Mouse (Mus musculus): ENCODE measurements around the gene Slc39a13. TPM values are rescaled to one million over a fixed set of nuclear protein-coding genes. Genes with fewer than 3 reads are reported as not detected.
A peak's percentile ranks its signal among the peaks of the same experiment; 100 is the strongest.
"Not testable (repeated sequence)": the region's sequence is repeated elsewhere in the genome, so short reads cannot be mapped to it uniquely, and the experiment has no call there.

Slc39a13 gene
- polyA plus RNA-seq, 1 experiment from 2014 or later = 10.6 TPM

- H3K27ac ChIP-seq = no peak overlapping the region
- H3K27me3 ChIP-seq = no peaks in the 10 kb centered on the region
- H3K4me3 ChIP-seq (replicated peaks) = no peak overlapping the region
- DNase-seq = no peak
- 65% methylated on average over 9 of the region's 9 CpGs for WGBS (ENCODE audit: insufficient replicate concordance)
- H3K9ac ChIP-seq = no peak overlapping the region
- no peak for ATAC-seq (ENCODE audit: low read depth)
- H3K4me2 ChIP-seq = no peak overlapping the region
- peaks cover 56% of the 10 kb centered on the region for H3K4me1 ChIP-seq (replicated peaks)
- H3K36me3 ChIP-seq = no peaks in the 10 kb centered on the region
- H3K9me3 ChIP-seq (replicated peaks) = no peaks in the 10 kb centered on the region
Measured at GRCm38 (mm10) chr2:91047359-91047758, 22.9 kb downstream of the Slc39a13 start.

GRCm38 (mm10) chr2:91045805-91046204 is 24.4 kb downstream of the Slc39a13 start:
- H3K4me2 ChIP-seq; H3K27me3 ChIP-seq; H3K9ac ChIP-seq; H3K36me3 ChIP-seq; H3K9me3 ChIP-seq (replicated peaks); H3K4me3 ChIP-seq (replicated peaks); DNase-seq: not testable (repeated sequence)
- 43% methylated on average over 1 of the region's 1 CpGs for WGBS (ENCODE audit: insufficient replicate concordance)
- Histone ChIP-seq H3K27ac (peak overlapping the region; percentile 51; the same call in 1 of the 2 replicates), H3K4me1 (replicated peaks) (peaks cover 48% of the 10 kb centered on the region)
- ATAC-seq (ENCODE audit: low read depth) = peak; percentile 74

- peaks cover 48% of the 10 kb centered on the region for H3K4me1 ChIP-seq (replicated peaks)
- H3K9me3 ChIP-seq (replicated peaks) = no peaks in the 10 kb centered on the region
- no peak for DNase-seq
- no peaks in the 10 kb centered on the region for H3K27me3 ChIP-seq
- no peak overlapping the region for H3K27ac ChIP-seq
- 79% methylated on average over 13 of the region's 13 CpGs for whole genome bisulfite sequencing (ENCODE audit: insufficient replicate concordance)
- H3K36me3 ChIP-seq = no peaks in the 10 kb centered on the region
- H3K4me3 ChIP-seq (replicated peaks) = no peak overlapping the region
- ATAC-seq (ENCODE audit: low read depth) = no peak
- H3K9ac ChIP-seq = no peak overlapping the region
- H3K4me2 ChIP-seq = no peak overlapping the region
Measured at GRCm38 (mm10) chr2:91044727-91045126, 25.5 kb downstream of the Slc39a13 start.

GRCm38 (mm10) chr2:91042651-91043398 is 27.4 kb downstream of the Slc39a13 start:
- Histone ChIP-seq H3K4me3 (replicated peaks) (no peak overlapping the region), H3K9ac (no peak overlapping the region), H3K27me3 (no peaks in the 10 kb centered on the region), H3K36me3 (no peaks in the 10 kb centered on the region), H3K4me1 (replicated peaks) (peaks cover 41% of the 10 kb centered on the region), H3K9me3 (replicated peaks) (no peaks in the 10 kb centered on the region), H3K27ac (no peak overlapping the region), H3K4me2 (peak overlapping the region; percentile 11; the same call in 1 of the 2 replicates)
- DNase-seq = no peak
- ATAC-seq (ENCODE audit: low read depth) = peak; percentile 54
- 40% methylated on average over 21 of the region's 21 CpGs for WGBS (ENCODE audit: insufficient replicate concordance)

GRCm38 (mm10) chr2:91041786-91042185 is 28.4 kb downstream of the Slc39a13 start:
- WGBS (ENCODE audit: insufficient replicate concordance) = 81% methylated on average over 8 of the region's 8 CpGs
- Histone ChIP-seq H3K27me3 (no peaks in the 10 kb centered on the region), H3K4me3 (replicated peaks) (no peak overlapping the region), H3K36me3 (no peaks in the 10 kb centered on the region), H3K9ac (no peak overlapping the region), H3K4me1 (replicated peaks) (peaks cover 33% of the 10 kb centered on the region), H3K4me2 (no peak overlapping the region), H3K9me3 (replicated peaks) (no peaks in the 10 kb centered on the region), H3K27ac (no peak overlapping the region)
- DNase-seq = no peak
- no peak for ATAC-seq (ENCODE audit: low read depth)

- H3K27ac ChIP-seq = no peak within 1 kb of the TSS
- no peak for DNase-seq
- 0 out of 2 replicates have a peak, but pooled peaks cover 7% of the 10 kb centered on the region for H3K4me1 ChIP-seq (replicated peaks)
- no peak within 1 kb of the TSS for H3K4me3 ChIP-seq (replicated peaks)
- H3K27me3 ChIP-seq = no peaks in the 10 kb centered on the region
- no peaks in the 10 kb centered on the region for H3K9me3 ChIP-seq (replicated peaks)
- no peak for ATAC-seq (ENCODE audit: low read depth)
- 64% methylated on average over 9 of the region's 9 CpGs for WGBS (ENCODE audit: insufficient replicate concordance)
- H3K36me3 ChIP-seq = no peaks in the 10 kb centered on the region
- H3K9ac ChIP-seq = no peak within 1 kb of the TSS
- H3K4me2 ChIP-seq = no peak within 1 kb of the TSS
Measured at GRCm38 (mm10) chr2:91035385-91035784, 34.8 kb downstream of the Slc39a13 start, which contains the start of gene Rapsn. Gene Rapsn (plus strand): TSS chr2:91035620.

GRCm38 (mm10) chr2:91033000-91033399 is 37.2 kb downstream of the Slc39a13 start:
- Histone ChIP-seq H3K27me3 (no peaks in the 10 kb centered on the region), H3K4me2 (no peak overlapping the region), H3K4me3 (replicated peaks) (no peak overlapping the region), H3K9ac (no peak overlapping the region), H3K9me3 (replicated peaks) (no peaks in the 10 kb centered on the region), H3K36me3 (no peaks in the 10 kb centered on the region), H3K27ac (no peak overlapping the region), H3K4me1 (replicated peaks) (peaks cover 20% of the 10 kb centered on the region)
- no peak for DNase-seq
- ATAC-seq (ENCODE audit: low read depth) = no peak
- WGBS (ENCODE audit: insufficient replicate concordance) = 9% methylated on average over 3 of the region's 3 CpGs

GRCm38 (mm10) chr2:91031216-91031615 is 39.0 kb downstream of the Slc39a13 start:
- Histone ChIP-seq H3K9me3 (replicated peaks) (no peaks in the 10 kb centered on the region), H3K27me3 (no peaks in the 10 kb centered on the region), H3K9ac (no peak overlapping the region), H3K4me3 (replicated peaks) (no peak overlapping the region), H3K27ac (no peak overlapping the region), H3K4me1 (replicated peaks) (peaks cover 38% of the 10 kb centered on the region), H3K36me3 (no peaks in the 10 kb centered on the region), H3K4me2 (no peak overlapping the region)
- ATAC-seq (ENCODE audit: low read depth) = no peak
- 70% methylated on average over 4 of the region's 4 CpGs for WGBS (ENCODE audit: insufficient replicate concordance)
- DNase-seq = no peak

- ATAC-seq (ENCODE audit: low read depth) (peak; percentile 74), DNase-seq (peak; percentile 59)
- Histone ChIP-seq H3K27ac (peak overlapping the region; percentile 91), H3K9me3 (replicated peaks) (no peaks in the 10 kb centered on the region), H3K36me3 (peaks cover 12% of the 10 kb centered on the region), H3K4me2 (peak overlapping the region; percentile 76), H3K9ac (peak overlapping the region; percentile 76), H3K27me3 (no peaks in the 10 kb centered on the region), H3K4me3 (replicated peaks) (peak overlapping the region; percentile 64), H3K4me1 (replicated peaks) (peaks cover 70% of the 10 kb centered on the region)
- WGBS (ENCODE audit: insufficient replicate concordance) = 36% methylated on average over 9 of the region's 9 CpGs
Measured at GRCm38 (mm10) chr2:91027391-91028214, 42.6 kb downstream of the Slc39a13 start.

GRCm38 (mm10) chr2:91026491-91026890 is 43.7 kb downstream of the Slc39a13 start:
- Histone ChIP-seq H3K4me2 (peak overlapping the region; percentile 76), H3K27ac (peak overlapping the region; percentile 91), H3K9ac (peak overlapping the region; percentile 76), H3K4me1 (replicated peaks) (peaks cover 70% of the 10 kb centered on the region), H3K4me3 (replicated peaks) (peak overlapping the region; percentile 64), H3K9me3 (replicated peaks) (no peaks in the 10 kb centered on the region), H3K27me3 (no peaks in the 10 kb centered on the region), H3K36me3 (peaks cover 20% of the 10 kb centered on the region)
- peak; percentile 44 for DNase-seq
- 39% methylated on average over 1 of the region's 1 CpGs for WGBS (ENCODE audit: insufficient replicate concordance)
- peak; percentile 85 for ATAC-seq (ENCODE audit: low read depth)

- no peak for ATAC-seq (ENCODE audit: low read depth)
- WGBS (ENCODE audit: insufficient replicate concordance) = 94% methylated on average over 1 of the region's 1 CpGs
- H3K27ac ChIP-seq = peak overlapping the region; percentile 91
- DNase-seq = no peak
- H3K27me3 ChIP-seq = no peaks in the 10 kb centered on the region
- H3K4me3 ChIP-seq (replicated peaks) = peak overlapping the region; percentile 64
- peak overlapping the region; percentile 67 for H3K9ac ChIP-seq
- peaks cover 33% of the 10 kb centered on the region for H3K36me3 ChIP-seq
- H3K4me2 ChIP-seq = peak overlapping the region; percentile 76
- peaks cover 62% of the 10 kb centered on the region for H3K4me1 ChIP-seq (replicated peaks)
- H3K9me3 ChIP-seq (replicated peaks) = no peaks in the 10 kb centered on the region
Measured at GRCm38 (mm10) chr2:91025081-91025516, 45.1 kb downstream of the Slc39a13 start.

Measured in liver, embryonic 13.5 days (tissue).